Mouse (Mus musculus): Measurements from ENCODE around the gene Phospho1. TPM values are rescaled to one million over a fixed set of nuclear protein-coding genes. Genes with fewer than 3 reads are reported as not detected.

Gene Phospho1
- polyA plus RNA-seq, 1 experiment from 2014 or later, result not detected

GRCm38 (mm10) chr11:95857716-95858527, 33.6 kb downstream of the Phospho1 start:
- Histone ChIP-seq H3K9me3 (ENCODE audit: control insufficient read depth, low read length) (no peaks in the 10 kb centered on the region), H3K9ac (ENCODE audit: low read depth, low read length) (peak overlapping the region; percentile 74), H3K4me1 (ENCODE audit: control insufficient read depth, insufficient read depth, low read length) (peaks cover 10% of the 10 kb centered on the region; the same call in 1 of the 2 replicates), H3K27me3 (ENCODE audit: control insufficient read depth, insufficient read depth, low read length) (no peaks in the 10 kb centered on the region), H3K4me3 (ENCODE audit: low read length) (peak overlapping the region; percentile 73), H3K36me3 (ENCODE audit: control insufficient read depth, insufficient read depth, low read length) (no peaks in the 10 kb centered on the region), H3K27ac (ENCODE audit: low read depth, low read length) (peak overlapping the region; percentile 95), H3K4me2 (replicated peaks; ENCODE audit: low read depth, low read length) (peak overlapping the region; percentile 76)
- ATAC-seq (ENCODE audit: low FRiP score, low TSS enrichment), result no peak
- WGBS, result 20% methylated on average over 21 of the region's 21 CpGs

GRCm38 (mm10) chr11:95858528-95859467, 34.5 kb downstream of the Phospho1 start:
- Histone ChIP-seq H3K4me1 (ENCODE audit: control insufficient read depth, insufficient read depth, low read length) (peaks cover 10% of the 10 kb centered on the region; the same call in 1 of the 2 replicates), H3K9me3 (ENCODE audit: control insufficient read depth, low read length) (no peaks in the 10 kb centered on the region), H3K27ac (ENCODE audit: low read depth, low read length) (peak overlapping the region; percentile 95), H3K27me3 (ENCODE audit: control insufficient read depth, insufficient read depth, low read length) (no peaks in the 10 kb centered on the region), H3K9ac (ENCODE audit: low read depth, low read length) (peak overlapping the region; percentile 74), H3K4me3 (ENCODE audit: low read length) (peak overlapping the region; percentile 73), H3K4me2 (replicated peaks; ENCODE audit: low read depth, low read length) (peak overlapping the region; percentile 76), H3K36me3 (ENCODE audit: control insufficient read depth, insufficient read depth, low read length) (no peaks in the 10 kb centered on the region)
- under 1% methylated on average over 58 of the region's 58 CpGs for WGBS
- ATAC-seq (ENCODE audit: low FRiP score, low TSS enrichment), result peak; percentile 97

GRCm38 (mm10) chr11:95859468-95859855, 35.2 kb downstream of the Phospho1 start:
- H3K36me3 ChIP-seq (ENCODE audit: control insufficient read depth, insufficient read depth, low read length), result no peaks in the 10 kb centered on the region
- peak; percentile 64 for ATAC-seq (ENCODE audit: low FRiP score, low TSS enrichment)

GRCm38 (mm10) chr11:95860071-95860490, 35.8 kb downstream of the Phospho1 start:
- ATAC-seq (ENCODE audit: low FRiP score, low TSS enrichment), result no peak
- peak overlapping the region; percentile 74; the same call in 1 of the 2 replicates for H3K9ac ChIP-seq (ENCODE audit: low read depth, low read length)
- 15% methylated on average over 3 of the region's 3 CpGs for WGBS

More at GRCm38 (mm10) chr11:95859468-95859855, 35.2 kb downstream of the Phospho1 start:
- Histone ChIP-seq H3K4me3 (ENCODE audit: low read length) (peak overlapping the region; percentile 73), H3K4me2 (replicated peaks; ENCODE audit: low read depth, low read length) (peak overlapping the region; percentile 76), H3K4me1 (ENCODE audit: control insufficient read depth, insufficient read depth, low read length) (peaks cover 10% of the 10 kb centered on the region; the same call in 1 of the 2 replicates), H3K9me3 (ENCODE audit: control insufficient read depth, low read length) (no peaks in the 10 kb centered on the region), H3K27ac (ENCODE audit: low read depth, low read length) (peak overlapping the region; percentile 95), H3K9ac (ENCODE audit: low read depth, low read length) (peak overlapping the region; percentile 74), H3K27me3 (ENCODE audit: control insufficient read depth, insufficient read depth, low read length) (no peaks in the 10 kb centered on the region)
- WGBS, result under 1% methylated on average over 35 of the region's 35 CpGs

GRCm38 (mm10) chr11:95861397-95861796, 37.1 kb downstream of the Phospho1 start:
- Histone ChIP-seq H3K27me3 (ENCODE audit: control insufficient read depth, insufficient read depth, low read length) (no peaks in the 10 kb centered on the region), H3K36me3 (ENCODE audit: control insufficient read depth, insufficient read depth, low read length) (no peaks in the 10 kb centered on the region), H3K27ac (ENCODE audit: low read depth, low read length) (no peak overlapping the region), H3K9ac (ENCODE audit: low read depth, low read length) (no peak overlapping the region), H3K9me3 (ENCODE audit: control insufficient read depth, low read length) (no peaks in the 10 kb centered on the region), H3K4me1 (ENCODE audit: control insufficient read depth, insufficient read depth, low read length) (peaks cover 10% of the 10 kb centered on the region; the same call in 1 of the 2 replicates), H3K4me2 (replicated peaks; ENCODE audit: low read depth, low read length) (no peak overlapping the region), H3K4me3 (ENCODE audit: low read length) (no peak overlapping the region)
- ATAC-seq (ENCODE audit: low FRiP score, low TSS enrichment), result no peak
- 94% methylated on average over 8 of the region's 8 CpGs for WGBS

More at GRCm38 (mm10) chr11:95860071-95860490, 35.8 kb downstream of the Phospho1 start:
- Histone ChIP-seq H3K4me1 (ENCODE audit: control insufficient read depth, insufficient read depth, low read length) (peaks cover 10% of the 10 kb centered on the region; the same call in 1 of the 2 replicates), H3K36me3 (ENCODE audit: control insufficient read depth, insufficient read depth, low read length) (no peaks in the 10 kb centered on the region), H3K4me2 (replicated peaks; ENCODE audit: low read depth, low read length) (peak overlapping the region; percentile 76), H3K9me3 (ENCODE audit: control insufficient read depth, low read length) (no peaks in the 10 kb centered on the region), H3K27ac (ENCODE audit: low read depth, low read length) (peak overlapping the region; percentile 95; the same call in 1 of the 2 replicates), H3K27me3 (ENCODE audit: control insufficient read depth, insufficient read depth, low read length) (no peaks in the 10 kb centered on the region), H3K4me3 (ENCODE audit: low read length) (peak overlapping the region; percentile 73)

- H3K27me3 ChIP-seq (ENCODE audit: control insufficient read depth, insufficient read depth, low read length), result no peaks in the 10 kb centered on the region
- no peak overlapping the region for H3K4me3 ChIP-seq (ENCODE audit: low read length)
- H3K36me3 ChIP-seq (ENCODE audit: control insufficient read depth, insufficient read depth, low read length), result no peaks in the 10 kb centered on the region
- no peak overlapping the region for H3K9ac ChIP-seq (ENCODE audit: low read depth, low read length)
- no peak overlapping the region for H3K27ac ChIP-seq (ENCODE audit: low read depth, low read length)
- no peaks in the 10 kb centered on the region for H3K9me3 ChIP-seq (ENCODE audit: control insufficient read depth, low read length)
- no peak for ATAC-seq (ENCODE audit: low FRiP score, low TSS enrichment)
- 80% methylated on average over 4 of the region's 4 CpGs for WGBS
- H3K4me2 ChIP-seq (replicated peaks; ENCODE audit: low read depth, low read length), result no peak overlapping the region
- H3K4me1 ChIP-seq (ENCODE audit: control insufficient read depth, insufficient read depth, low read length), result no peaks in the 10 kb centered on the region
These were observed 45.1 kb downstream of the Phospho1 start for GRCm38 (mm10) chr11:95869442-95869841.

GRCm38 (mm10) chr11:95869918-95870470, 45.7 kb downstream of the Phospho1 start:
- ATAC-seq (ENCODE audit: low FRiP score, low TSS enrichment), result no peak
- Histone ChIP-seq H3K4me3 (ENCODE audit: low read length) (no peak overlapping the region), H3K4me1 (ENCODE audit: control insufficient read depth, insufficient read depth, low read length) (no peaks in the 10 kb centered on the region)

GRCm38 (mm10) chr11:95875804-95876203, 51.5 kb downstream of the Phospho1 start:
- Histone ChIP-seq H3K27ac (ENCODE audit: low read depth, low read length) (no peak overlapping the region), H3K27me3 (ENCODE audit: control insufficient read depth, insufficient read depth, low read length) (no peaks in the 10 kb centered on the region), H3K36me3 (ENCODE audit: control insufficient read depth, insufficient read depth, low read length) (no peaks in the 10 kb centered on the region), H3K4me1 (ENCODE audit: control insufficient read depth, insufficient read depth, low read length) (no peaks in the 10 kb centered on the region), H3K9ac (ENCODE audit: low read depth, low read length) (no peak overlapping the region), H3K4me3 (ENCODE audit: low read length) (no peak overlapping the region), H3K9me3 (ENCODE audit: control insufficient read depth, low read length) (no peaks in the 10 kb centered on the region), H3K4me2 (replicated peaks; ENCODE audit: low read depth, low read length) (no peak overlapping the region)
- 24% methylated on average over 9 of the region's 9 CpGs for WGBS
- no peak for ATAC-seq (ENCODE audit: low FRiP score, low TSS enrichment)

More at GRCm38 (mm10) chr11:95869918-95870470, 45.7 kb downstream of the Phospho1 start:
- H3K27me3 ChIP-seq (ENCODE audit: control insufficient read depth, insufficient read depth, low read length), result no peaks in the 10 kb centered on the region
- 74% methylated on average over 6 of the region's 6 CpGs for WGBS
- no peaks in the 10 kb centered on the region for H3K36me3 ChIP-seq (ENCODE audit: control insufficient read depth, insufficient read depth, low read length)
- no peak overlapping the region for H3K27ac ChIP-seq (ENCODE audit: low read depth, low read length)
- no peak overlapping the region for H3K9ac ChIP-seq (ENCODE audit: low read depth, low read length)
- H3K9me3 ChIP-seq (ENCODE audit: control insufficient read depth, low read length), result no peaks in the 10 kb centered on the region
- no peak overlapping the region for H3K4me2 ChIP-seq (replicated peaks; ENCODE audit: low read depth, low read length)

Measured in kidney, embryonic 14.5 days (tissue).